Mouse (Mus musculus) forebrain, embryonic 12.5 days (tissue): Measurements from ENCODE around the gene Gm20814. TPM values are rescaled to one million over a fixed set of nuclear protein-coding genes. Genes with fewer than 3 reads are reported as not detected.
"Not testable (repeated sequence)": the region's sequence is repeated elsewhere in the genome, so short reads cannot be mapped to it uniquely, and the experiment has no call there.

ENCODE experiments used
- ATAC-seq: fragments of 200-750 bp; cut with Nextera tagmentation; 2 replicates; pipeline ENCODE4 v1.8.0; 2017; ENCODE audit warnings: moderate TSS enrichment; ENCODE audit not compliant: low FRiP score
- H3K27ac ChIP-seq: fragments of 300-500 bp; sonication (generic); 2 replicates; pipeline ENCODE4 v1.5.1; 2016; ENCODE audit warnings: mild to moderate bottlenecking
- H3K27me3 ChIP-seq: fragments of 300-500 bp; sonication (generic); 2 replicates; pipeline ENCODE4 v1.6.1; 2016; ENCODE audit warnings: mild to moderate bottlenecking
- H3K36me3 ChIP-seq: fragments of 300-500 bp; sonication (generic); replicated peaks from 2 replicates; pipeline ENCODE4 v1.6.1; 2016; ENCODE audit warnings: mild to moderate bottlenecking
- H3K4me1 ChIP-seq: fragments of 300-500 bp; sonication (generic); 2 replicates; pipeline ENCODE4 v1.6.1; 2016
- H3K4me2 ChIP-seq: fragments of 300-500 bp; sonication (generic); 2 replicates; pipeline ENCODE4 v1.6.1; 2016; ENCODE audit warnings: mild to moderate bottlenecking, moderate library complexity
- H3K4me3 ChIP-seq: fragments of 300-500 bp; sonication (generic); replicated peaks from 2 replicates; pipeline ENCODE4 v1.5.1; 2016; ENCODE audit warnings: mild to moderate bottlenecking
- H3K9ac ChIP-seq: fragments of 300-500 bp; sonication (generic); 2 replicates; pipeline ENCODE4 v1.6.1; 2016; ENCODE audit warnings: mild to moderate bottlenecking
- H3K9me3 ChIP-seq: fragments of 300-500 bp; sonication (generic); 2 replicates; pipeline ENCODE4 v1.6.1; 2016
- WGBS: fragments of 180-500 bp; shearing (Covaris S2); methylation state at CpG from one replicate; pipeline ENCODE4 v1.1.7; 2016; 5-methylcytosine and 5-hydroxymethylcytosine counted together
- polyA plus RNA-seq: library from polyadenylated mRNA; unstranded; fragments of >200 nt; fragmentation: Nextera tagmentation; extraction: Ambion mirVana; gene quantifications from 2 replicates; pipeline ENCODE4 v1.2.1, GENCODE M21; 2016

The Gm20814 gene
- polyA plus RNA-seq = not detected in 2 replicates

DNA sequence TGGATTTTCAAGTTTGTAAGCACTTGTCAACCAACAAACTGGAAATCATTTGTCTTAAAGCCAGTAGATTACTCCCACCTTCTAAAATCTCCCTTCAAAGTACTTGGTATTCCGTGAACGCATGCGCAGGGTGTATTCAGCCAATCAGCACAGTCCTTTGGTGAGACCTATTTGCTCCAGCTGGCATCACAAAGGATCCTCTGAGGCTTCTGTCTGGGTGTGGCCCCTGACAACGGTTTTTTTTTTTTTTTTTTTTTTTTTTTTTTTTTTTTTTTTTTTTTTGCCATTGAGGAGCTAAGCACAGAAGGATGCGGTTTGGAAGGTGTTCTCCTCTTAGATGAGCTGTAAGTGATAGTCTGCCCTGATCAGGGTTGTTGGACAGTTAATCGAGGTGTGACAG lies at the start of gene Gm20814:
Gene Gm20814, plus strand, starts transcription at position 301 of the 400 bp plus-strand sequence.
- not testable (repeated sequence) for ATAC-seq, H3K36me3 ChIP-seq, H3K4me1 ChIP-seq, H3K9me3 ChIP-seq, H3K27ac ChIP-seq, H3K9ac ChIP-seq, H3K4me3 ChIP-seq, H3K4me2 ChIP-seq, H3K27me3 ChIP-seq
- WGBS = no CpG with 5 or more reads among the region's 6 CpGs
